Mouse (Mus musculus) G1E (cell line): ENCODE measurements around the gene Xrcc3. TPM values are rescaled to one million over a fixed set of nuclear protein-coding genes. Genes with fewer than 3 reads are reported as not detected.

ENCODE experiments used
- ATAC-seq: 2 replicates; pipeline ENCODE4 v1.8.0; 2016; ENCODE audit warnings: mild to moderate bottlenecking; ENCODE audit not compliant: insufficient number of reproducible peaks, poor library complexity, low FRiP score, severe bottlenecking; ENCODE audit errors: extremely low read depth
- DNase-seq: peaks from one replicate; pipeline ENCODE4 v3.0.0; 2012; ENCODE audit warnings: low spot score
- H3K27me3 ChIP-seq: 2 replicates; pipeline ENCODE4 v1.6.1; 2012; ENCODE audit warnings: mild to moderate bottlenecking, low read length, inconsistent platforms; ENCODE audit not compliant: insufficient read depth
- H3K36me3 ChIP-seq: replicated peaks from 2 replicates; pipeline ENCODE3; 2012; ENCODE audit warnings: mild to moderate bottlenecking, inconsistent platforms
- H3K4me1 ChIP-seq: 2 replicates; pipeline ENCODE4 v1.6.1; 2012; ENCODE audit warnings: low read depth, low read length, inconsistent platforms, mixed read lengths; ENCODE audit not compliant: insufficient read depth
- H3K4me3 ChIP-seq: 2 replicates; pipeline ENCODE4 v1.5.1; 2012; ENCODE audit warnings: low read depth, mild to moderate bottlenecking, inconsistent platforms, low read length, moderate library complexity, mixed read lengths
- H3K9me3 ChIP-seq: replicated peaks from 2 replicates; pipeline ENCODE4 v1.6.1; 2012; ENCODE audit warnings: inconsistent platforms
- CTCF ChIP-seq: IDR thresholded peaks from 2 replicates; pipeline ENCODE4 v1.5.1; 2012; ENCODE audit warnings: low read depth, low read length, inconsistent platforms, mixed read lengths
- GATA1 ChIP-seq: IDR thresholded peaks from 2 replicates; pipeline ENCODE4 v1.6.1; 2012; ENCODE audit warnings: borderline replicate concordance, low read length, inconsistent platforms, mixed read lengths
- GATA2 ChIP-seq: IDR thresholded peaks from 2 replicates; pipeline ENCODE4 v1.6.1; 2012; ENCODE audit warnings: low read depth, low read length, inconsistent platforms, borderline replicate concordance
- POLR2AphosphoS5 ChIP-seq: IDR thresholded peaks from 2 replicates; pipeline ENCODE4 v1.6.1; 2012; ENCODE audit warnings: low read depth, low read length, inconsistent platforms; ENCODE audit not compliant: insufficient replicate concordance
- TAL1 ChIP-seq: conservative IDR thresholded peaks from 2 replicates; pipeline ENCODE4 v1.6.1; 2012; ENCODE audit warnings: low read depth, low read length, inconsistent platforms, mixed read lengths
- polyA plus RNA-seq: library from polyadenylated mRNA; stranded (reverse); fragments of >175 nt; gene quantifications from 2 replicates; pipeline ENCODE4 v1.2.3, GENCODE M21; 2012
- total RNA-seq, 2 experiments: library from RNA; stranded (forward) in 1 of 2; stranded (reverse) in 1 of 2; fragments of 200-1000 nt in 1 of 2; fragments of >200 nt in 1 of 2; fragmentation: Nextera tagmentation in 1 of 2; gene quantifications; 2 replicates each; pipeline ENCODE4 v1.2.3; 2014 to 2017

Gene Xrcc3
- total and polyA plus RNA-seq, 3 experiments: 10.8 to 21.7 (median 18.3) TPM

DNA sequence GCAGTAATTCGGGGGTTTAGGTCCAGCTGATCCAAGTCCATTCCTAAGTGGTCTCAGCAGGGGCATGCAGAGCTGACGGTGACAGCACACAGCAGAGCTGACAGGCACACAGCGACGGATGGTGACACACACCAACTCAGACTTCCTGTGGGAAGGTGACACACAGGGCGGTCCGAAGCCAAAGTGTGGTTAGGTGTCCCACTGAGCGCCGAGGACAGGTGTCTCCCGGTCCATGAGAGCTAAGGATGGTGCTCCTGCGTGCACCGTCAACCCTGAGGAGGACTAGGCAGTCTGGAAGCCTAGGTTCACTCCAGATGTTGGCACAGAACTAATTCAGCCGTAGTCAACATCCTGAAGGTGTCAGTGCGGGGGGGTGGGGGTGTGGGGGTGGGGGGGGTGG, 1.6 kb downstream of the Xrcc3 start:
- no peaks in the 10 kb centered on the region for H3K27me3 ChIP-seq
- TF ChIP-seq CTCF: no peak
- no peak for TF ChIP-seq GATA2
- no peak for TF ChIP-seq POLR2AphosphoS5
- TF ChIP-seq GATA1: no peak
- no peak for TF ChIP-seq TAL1
- no peaks in the 10 kb centered on the region for H3K9me3 ChIP-seq
- no peak for ATAC-seq
- peak overlapping the region; percentile 55; the same call in 1 of the 2 replicates for H3K4me3 ChIP-seq
- H3K4me1 ChIP-seq: peaks cover 86% of the 10 kb centered on the region
- H3K36me3 ChIP-seq: peaks cover 74% of the 10 kb centered on the region
- DNase-seq: no peak

GRCm38 (mm10) chr12:111809762-111810161, 3.9 kb downstream of the Xrcc3 start:
- H3K4me3 ChIP-seq: peak overlapping the region; percentile 47; the same call in 1 of the 2 replicates
- no peaks in the 10 kb centered on the region for H3K27me3 ChIP-seq
- DNase-seq (peak; percentile 93), ATAC-seq (peak; percentile 25; the same call in 1 of the 2 replicates)
- H3K4me1 ChIP-seq: peaks cover 65% of the 10 kb centered on the region
- peaks cover 78% of the 10 kb centered on the region for H3K36me3 ChIP-seq
- H3K9me3 ChIP-seq: no peaks in the 10 kb centered on the region
- TF ChIP-seq TAL1 (no peak), GATA1 (no peak), GATA2 (no peak), POLR2AphosphoS5 (no peak), CTCF (no peak)

- DNase-seq (no peak), ATAC-seq (no peak)
- TF ChIP-seq POLR2AphosphoS5 (no peak), GATA2 (no peak)
- no peaks in the 10 kb centered on the region for H3K27me3 ChIP-seq
- H3K36me3 ChIP-seq: peaks cover 88% of the 10 kb centered on the region
- H3K4me1 ChIP-seq: peaks cover 65% of the 10 kb centered on the region
- no peak overlapping the region for H3K4me3 ChIP-seq
- no peaks in the 10 kb centered on the region for H3K9me3 ChIP-seq
These were observed 4.9 kb downstream of the Xrcc3 start for GRCm38 (mm10) chr12:111808775-111809174.

DNA sequence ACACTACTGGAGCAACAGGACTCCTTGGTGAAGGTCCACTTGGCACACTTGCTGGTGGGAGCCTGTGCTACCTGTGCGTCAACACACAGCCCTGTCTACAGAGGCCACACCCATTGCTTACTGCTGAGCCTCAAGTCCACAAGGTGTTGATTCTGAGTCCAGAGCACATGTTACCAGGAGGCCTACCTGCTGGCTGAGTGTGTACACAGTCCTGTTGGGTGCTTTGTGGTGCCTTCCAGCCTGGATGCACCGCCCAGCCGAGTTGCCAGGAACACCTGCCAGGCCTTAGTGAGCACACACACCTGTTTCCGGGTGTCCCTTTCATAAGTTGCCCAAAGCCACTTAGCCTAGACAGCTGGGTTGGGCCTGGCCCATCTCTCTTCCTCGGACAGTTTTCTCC, 10.1 kb downstream of the Xrcc3 start:
- Histone ChIP-seq H3K4me1 (peaks cover 19% of the 10 kb centered on the region), H3K27me3 (no peaks in the 10 kb centered on the region), H3K9me3 (no peaks in the 10 kb centered on the region), H3K36me3 (peaks cover 98% of the 10 kb centered on the region), H3K4me3 (no peak overlapping the region)
- DNase-seq (no peak), ATAC-seq (no peak)
- TF ChIP-seq TAL1 (no peak), GATA1 (no peak), GATA2 (no peak), CTCF (no peak), POLR2AphosphoS5 (no peak)

DNA sequence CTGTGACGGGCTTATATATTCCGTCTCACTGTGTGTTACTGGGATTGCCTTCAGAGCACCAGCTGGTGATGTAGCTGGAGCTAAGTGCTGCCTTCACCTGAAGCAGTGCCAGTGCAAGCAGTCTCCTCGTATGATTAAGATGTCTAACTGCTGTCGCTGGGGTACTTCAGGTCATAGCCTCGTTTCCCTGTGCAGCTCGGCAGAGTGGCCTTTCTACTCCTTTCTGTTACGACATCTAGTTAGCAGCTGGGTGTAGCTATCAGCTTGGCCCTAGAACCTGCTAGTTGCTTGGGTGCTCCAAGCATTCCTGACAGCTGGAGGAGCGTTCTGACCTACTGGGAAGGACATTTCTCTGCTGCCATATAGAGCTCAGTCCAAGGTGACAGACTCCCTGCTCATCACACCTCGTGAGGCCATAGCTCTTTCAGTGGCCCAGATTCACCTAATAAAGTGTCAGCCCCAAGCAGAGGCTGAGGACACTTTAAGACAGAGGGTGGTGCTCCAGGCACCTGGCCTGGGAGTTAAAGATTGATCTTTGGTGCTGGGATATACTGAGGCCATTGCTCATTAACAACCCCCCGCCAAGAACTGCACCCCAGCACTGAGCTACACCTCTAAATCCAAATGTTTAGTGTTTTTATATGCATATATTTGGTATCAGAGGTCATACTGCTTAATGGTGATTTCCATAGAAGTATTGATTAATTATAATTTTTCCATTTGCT, 13.1 kb downstream of the Xrcc3 start:
- H3K4me1 ChIP-seq: peaks cover 8% of the 10 kb centered on the region
- TF ChIP-seq CTCF (no peak), TAL1 (no peak), GATA2 (no peak), GATA1 (no peak), POLR2AphosphoS5 (no peak)
- DNase-seq (no peak), ATAC-seq (no peak)
- H3K27me3 ChIP-seq: no peaks in the 10 kb centered on the region
- H3K36me3 ChIP-seq: peaks cover 96% of the 10 kb centered on the region
- H3K9me3 ChIP-seq: no peaks in the 10 kb centered on the region
- no peak overlapping the region for H3K4me3 ChIP-seq

GRCm38 (mm10) chr12:111798493-111798892, 15.2 kb downstream of the Xrcc3 start:
- Histone ChIP-seq H3K4me3 (peak overlapping the region; percentile 4; the same call in 1 of the 2 replicates), H3K36me3 (peaks cover 96% of the 10 kb centered on the region), H3K9me3 (no peaks in the 10 kb centered on the region), H3K4me1 (peaks cover 12% of the 10 kb centered on the region), H3K27me3 (no peaks in the 10 kb centered on the region)
- ATAC-seq (no peak), DNase-seq (no peak)
- TF ChIP-seq GATA1 (no peak), POLR2AphosphoS5 (no peak; the same call in 1 of the 2 replicates), GATA2 (no peak), TAL1 (no peak), CTCF (no peak)
